Mouse (Mus musculus): ENCODE measurements around the gene Rassf2.
A peak's percentile ranks its signal among the peaks of the same experiment; 100 is the strongest.

Gene Rassf2

DNA sequence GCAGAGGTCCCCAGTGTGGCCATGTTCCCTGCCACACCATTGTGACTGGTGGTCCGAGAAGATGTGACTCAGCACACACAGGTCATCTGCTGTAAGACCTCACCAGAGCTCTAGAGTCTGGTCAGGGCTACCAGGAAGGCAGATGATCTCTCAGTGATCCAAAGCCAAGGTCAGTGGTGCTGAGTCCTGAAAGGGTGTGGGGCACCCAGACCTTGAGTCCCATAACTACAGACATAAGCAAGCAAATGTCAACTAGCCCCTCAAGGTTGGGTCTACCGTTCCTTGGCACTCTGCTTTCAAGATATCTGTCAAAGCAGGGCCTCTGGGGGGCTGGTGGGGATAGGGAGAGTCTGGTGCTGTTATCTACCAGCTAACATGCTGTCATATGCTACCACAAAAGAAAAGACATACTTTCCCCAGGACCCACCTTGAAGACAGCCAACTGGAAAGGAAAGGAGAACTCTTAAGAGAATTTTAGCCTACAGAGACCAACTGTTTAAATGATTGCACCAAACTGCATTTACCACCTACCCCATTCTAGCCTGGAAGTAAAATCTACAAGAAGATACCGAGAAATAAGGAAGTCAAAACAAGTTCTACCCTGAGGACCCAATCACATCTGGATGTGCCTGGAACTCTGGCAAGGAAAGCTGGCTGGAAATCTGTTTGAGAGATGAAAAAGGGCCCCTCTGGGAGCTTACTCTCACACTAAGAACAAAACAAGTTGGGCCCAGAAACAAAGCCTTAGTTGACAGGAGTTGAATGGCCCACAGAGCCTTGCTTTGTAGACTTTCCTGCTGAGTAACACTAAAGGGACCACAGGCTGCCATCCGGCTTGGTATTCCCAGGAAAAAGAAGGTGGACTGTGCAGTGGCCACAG lies 4.8 kb upstream of the Rassf2 start:
- DNase-seq = no peak

GRCm38 (mm10) chr2:132031364-132032095 lies 1.5 kb upstream of the Rassf2 start:
- DNase-seq = no peak

DNA sequence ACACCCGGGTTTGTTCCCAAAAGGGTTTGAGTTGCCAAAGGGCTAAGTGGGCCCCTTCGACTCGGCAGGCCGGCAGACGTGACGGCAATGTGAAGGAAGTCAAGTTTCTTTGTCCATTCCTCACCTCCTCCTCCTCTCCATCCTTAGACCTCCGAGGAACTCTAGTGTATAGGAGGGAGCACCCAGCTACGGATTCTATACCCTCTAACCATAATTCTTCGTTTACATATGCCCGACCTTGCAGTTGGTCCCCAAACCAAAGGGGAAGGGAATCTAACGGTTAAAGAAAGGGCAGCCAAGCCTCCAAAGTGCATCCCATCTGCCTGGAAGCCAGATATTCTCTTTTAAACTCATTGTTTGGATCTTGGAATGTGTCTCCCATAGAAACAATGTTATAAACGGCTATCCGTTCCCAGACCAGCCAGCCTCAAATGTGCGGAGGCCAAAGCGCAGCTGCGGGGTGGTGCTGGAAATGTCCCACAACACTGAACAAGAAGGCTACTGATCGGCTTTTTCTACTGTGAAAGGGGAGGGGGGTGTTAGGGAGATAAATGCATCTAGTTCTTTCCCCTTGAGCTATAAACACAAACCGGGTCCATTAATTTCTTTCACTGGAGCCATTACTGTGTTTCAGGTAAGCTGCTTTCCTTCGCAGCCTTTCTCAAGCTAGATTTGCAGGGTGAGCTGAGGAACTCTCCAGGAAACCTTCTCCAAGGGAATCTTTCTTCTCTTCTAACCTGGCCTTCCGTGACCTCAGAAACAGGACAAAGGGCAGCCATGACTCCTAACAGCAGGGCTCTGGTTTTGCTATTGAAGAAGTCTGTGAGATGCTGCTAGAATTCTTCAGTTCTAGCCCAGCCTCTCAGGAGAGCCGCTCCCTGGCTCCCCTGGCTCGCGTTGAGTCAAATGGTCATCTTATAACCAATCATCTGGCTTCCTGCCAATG lies 633 bp upstream of the Rassf2 start:
- DNase-seq = peak; percentile 45

DNA sequence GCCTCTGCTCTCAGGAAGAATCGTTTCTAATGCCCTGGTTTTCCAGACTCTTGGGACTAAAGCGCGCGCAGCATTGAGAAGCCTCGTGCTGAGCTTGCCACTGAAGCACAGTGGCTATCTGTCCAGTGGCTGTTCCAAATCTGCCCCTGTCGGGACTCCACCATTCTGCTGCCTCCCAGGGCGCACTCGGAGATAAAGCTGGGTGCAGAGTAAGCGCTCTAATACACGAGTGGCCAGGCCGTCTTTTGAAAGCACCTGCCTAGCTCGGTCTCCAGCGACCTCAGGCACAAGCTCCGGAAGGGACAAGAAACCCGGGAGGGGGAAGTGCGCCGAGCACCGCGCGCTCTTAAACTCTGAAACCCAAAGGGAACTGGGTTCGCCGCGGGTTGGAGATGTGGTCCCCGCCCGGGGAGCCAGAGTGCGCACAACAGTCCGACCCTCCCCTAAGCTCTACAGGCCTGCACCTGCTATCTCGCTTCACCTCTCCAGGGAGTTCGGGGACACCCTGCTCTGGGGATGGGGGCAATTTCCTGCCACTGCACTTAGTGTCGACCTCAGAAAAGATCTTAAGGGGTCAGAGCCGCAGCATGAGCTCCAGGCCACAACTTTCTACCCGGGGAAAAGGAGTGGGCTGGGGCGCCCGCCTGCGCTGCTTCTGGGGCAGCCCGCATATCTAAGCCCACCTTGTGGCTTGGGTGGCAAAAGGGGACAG lies 1.0 kb downstream of the Rassf2 start:
- DNase-seq = peak; percentile 63

GRCm38 (mm10) chr2:132028107-132028506 lies 2.0 kb downstream of the Rassf2 start:
- no peak for DNase-seq

GRCm38 (mm10) chr2:132027366-132027765 lies 2.7 kb downstream of the Rassf2 start:
- DNase-seq = no peak

- DNase-seq = no peak
Observed at GRCm38 (mm10) chr2:132024028-132024427, 6.0 kb downstream of the Rassf2 start.

DNA sequence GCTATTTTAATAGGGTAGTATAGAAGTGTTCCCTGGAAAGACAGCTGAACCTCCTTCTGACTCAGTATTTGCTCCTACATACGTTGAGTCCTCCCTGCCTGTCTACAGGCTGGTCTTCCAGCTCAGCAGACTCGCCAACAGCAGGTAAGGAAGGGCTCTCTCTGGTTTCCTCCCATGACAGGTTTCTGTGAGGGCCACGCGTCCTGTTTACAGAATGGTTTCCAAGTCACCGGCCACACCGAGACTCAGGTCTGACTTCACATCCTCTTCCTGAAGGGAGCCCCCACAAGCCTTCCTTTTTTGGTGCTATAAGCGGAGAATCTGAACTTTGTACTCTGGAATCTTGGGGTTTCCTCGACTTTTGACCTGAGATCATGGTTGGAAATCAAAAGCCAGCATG lies 7.4 kb downstream of the Rassf2 start:
- DNase-seq = no peak

DNA sequence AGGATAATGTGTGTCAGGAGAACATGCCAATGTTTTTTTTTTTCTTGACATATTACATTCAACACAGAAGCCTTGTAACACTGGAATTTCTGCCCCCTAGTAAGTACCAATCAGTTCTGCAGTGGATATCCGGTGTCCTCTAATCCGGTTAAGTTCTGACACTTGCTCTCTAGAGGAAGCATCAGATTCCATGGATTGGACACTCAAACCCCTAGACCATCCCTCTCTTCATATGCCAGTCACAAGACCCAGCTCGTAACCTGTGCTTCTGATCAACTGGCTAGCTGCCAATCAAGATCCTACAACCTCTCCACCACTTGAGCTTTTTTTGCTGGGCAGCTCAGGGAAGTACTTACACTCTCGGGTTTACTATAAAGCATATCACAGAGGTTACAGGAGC lies 8.4 kb downstream of the Rassf2 start:
- DNase-seq = no peak

DNA sequence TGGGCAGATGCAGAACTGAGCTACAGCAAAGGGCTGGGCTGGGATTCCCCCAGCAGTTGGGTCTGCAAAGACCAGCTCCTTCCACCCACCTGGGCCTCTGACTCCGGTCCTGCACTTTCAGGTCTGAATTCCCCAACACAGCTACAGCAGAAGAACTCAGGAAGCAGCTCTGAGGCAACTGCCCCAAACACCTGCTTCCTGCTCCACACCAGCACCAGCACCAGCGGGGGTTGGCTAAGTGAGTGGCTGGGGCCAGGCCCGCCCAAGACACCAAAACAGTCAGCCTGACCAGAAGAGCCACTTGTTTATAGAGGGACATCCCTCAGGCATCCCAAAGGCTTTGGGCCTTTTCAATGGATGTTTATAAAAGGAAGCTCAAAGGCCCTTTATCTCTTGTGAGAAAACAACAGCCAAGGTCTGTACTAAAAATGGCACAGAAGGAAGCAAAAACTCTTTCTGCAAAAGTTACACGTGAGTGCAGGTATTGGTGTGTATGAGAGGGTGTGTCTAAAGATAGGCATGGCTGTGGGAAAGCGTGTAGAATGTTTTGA lies 9.0 kb downstream of the Rassf2 start:
- no peak for DNase-seq

GRCm38 (mm10) chr2:132020420-132020819 lies 9.6 kb downstream of the Rassf2 start:
- no peak for DNase-seq

- no peak for DNase-seq
Observed at GRCm38 (mm10) chr2:132019372-132019811, 10.7 kb downstream of the Rassf2 start.

GRCm38 (mm10) chr2:132018156-132018555 lies 11.9 kb downstream of the Rassf2 start:
- DNase-seq = no peak

GRCm38 (mm10) chr2:132017611-132018010 lies 12.4 kb downstream of the Rassf2 start:
- peak; percentile 62 for DNase-seq

DNA sequence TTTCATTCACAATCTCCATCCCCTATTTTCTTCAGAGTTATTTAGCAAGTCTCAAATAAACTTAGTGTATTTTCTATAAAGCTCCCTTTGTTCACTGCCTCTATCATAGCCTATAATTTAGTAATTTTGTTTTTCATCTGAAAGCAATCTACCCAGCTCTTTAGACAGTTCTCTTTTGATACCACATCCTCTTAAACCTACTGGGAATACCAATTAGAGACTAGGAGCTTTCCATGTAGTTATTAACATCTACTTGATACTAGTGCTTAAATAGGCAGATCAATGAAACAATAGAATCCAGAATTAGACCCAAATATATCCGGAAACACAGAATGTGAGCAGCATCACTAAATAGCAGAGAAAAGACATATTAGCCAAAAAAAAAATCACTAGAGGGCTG lies 14.0 kb downstream of the Rassf2 start:
- DNase-seq = no peak

GRCm38 (mm10) chr2:132013152-132013551 lies 16.9 kb downstream of the Rassf2 start:
- no peak for DNase-seq

DNA sequence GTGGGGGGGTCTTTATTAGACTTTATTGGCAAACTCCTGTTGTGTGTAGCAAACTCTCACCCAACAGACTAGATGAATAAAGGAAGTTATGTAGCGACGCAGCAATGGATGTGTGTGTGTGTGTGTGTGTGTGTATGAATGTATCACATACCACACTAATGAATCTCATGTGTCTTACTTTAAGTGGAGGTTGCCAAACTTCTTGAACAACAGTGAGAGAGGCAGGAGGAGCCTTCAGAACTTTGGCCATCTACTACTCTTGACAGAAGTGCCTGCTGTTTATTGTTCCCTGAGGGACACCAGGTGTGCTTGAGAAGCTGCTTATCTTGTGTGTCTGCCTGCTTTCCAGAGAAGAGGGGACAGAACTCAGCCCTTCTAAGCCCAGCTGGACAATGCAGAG lies 19.3 kb downstream of the Rassf2 start:
- no peak for DNase-seq

- no peak for DNase-seq
Observed at GRCm38 (mm10) chr2:132008186-132008585, 21.9 kb downstream of the Rassf2 start.

DNA sequence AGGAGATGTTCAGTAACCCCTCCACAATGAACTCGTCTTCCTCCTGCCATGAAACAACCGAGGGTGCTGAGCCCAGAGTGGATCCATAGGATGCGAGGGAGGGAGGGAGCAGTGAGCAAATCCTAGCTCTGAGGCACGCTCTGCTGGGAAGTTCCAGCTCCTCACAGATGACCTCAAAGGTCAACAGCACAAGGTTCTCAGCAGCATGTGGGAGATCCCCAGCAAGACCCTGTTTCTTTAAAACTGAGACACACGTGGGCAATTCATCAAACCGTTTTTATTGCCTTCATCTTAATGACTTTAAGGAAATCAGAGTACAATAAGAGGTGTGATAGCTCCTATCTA lies 22.6 kb downstream of the Rassf2 start:
- no peak for DNase-seq

GRCm38 (mm10) chr2:132006561-132007474 lies 23.2 kb downstream of the Rassf2 start:
- no peak for DNase-seq

- DNase-seq = no peak
Observed at GRCm38 (mm10) chr2:132005445-132005844, 24.6 kb downstream of the Rassf2 start.
